Mouse (Mus musculus) cerebellum, adult 2 months (tissue): Measurements from ENCODE around the gene Ncoa3. TPM values are rescaled to one million over a fixed set of nuclear protein-coding genes. Genes with fewer than 3 reads are reported as not detected.

Experiments used
- DNase-seq, 2 experiments: peaks; one replicate each; pipeline ENCODE4 v3.0.0; 2021
- H3K27ac ChIP-seq: fragments of 200-500 bp; 2 replicates; pipeline ENCODE4 v1.5.1; 2012; ENCODE audit warnings: low read length, control low read depth, inconsistent platforms; ENCODE audit not compliant: insufficient read depth
- H3K27me3 ChIP-seq: fragments of 200-500 bp; 2 replicates; pipeline ENCODE4 v1.6.1; 2012; ENCODE audit warnings: inconsistent platforms, mild to moderate bottlenecking, low read length, moderate library complexity; ENCODE audit not compliant: control insufficient read depth, insufficient read depth
- H3K4me1 ChIP-seq: fragments of 200-500 bp; 2 replicates; pipeline ENCODE4 v1.6.1; 2011; ENCODE audit warnings: low read length; ENCODE audit not compliant: control insufficient read depth, insufficient read depth
- H3K4me3 ChIP-seq: fragments of 200-500 bp; replicated peaks from 2 replicates; pipeline ENCODE3; 2011; ENCODE audit warnings: mild to moderate bottlenecking, low read depth, low read length, control low read depth; ENCODE audit not compliant: insufficient read depth
- CTCF ChIP-seq: fragments of 200-500 bp; IDR thresholded peaks from 2 replicates; pipeline ENCODE4 v1.5.1; 2011; ENCODE audit warnings: low read depth, mild to moderate bottlenecking, control low read depth, low read length, moderate library complexity, borderline replicate concordance; ENCODE audit not compliant: insufficient read depth
- POLR2A ChIP-seq: fragments of 200-500 bp; IDR thresholded peaks from 2 replicates; pipeline ENCODE4 v1.6.1; 2011; ENCODE audit warnings: low read length, control low read depth, borderline replicate concordance; ENCODE audit not compliant: insufficient read depth
- WGBS: fragments of 180-500 bp; shearing (Covaris S2); methylation state at CpG from one replicate; pipeline ENCODE4 v1.1.7; 2018; 5-methylcytosine and 5-hydroxymethylcytosine counted together
- polyA plus RNA-seq: library from polyadenylated mRNA; depleted of rRNA; stranded (reverse); fragments of >200 nt; gene quantifications from 2 replicates; pipeline ENCODE4 v1.2.3, GENCODE M21; 2012

Ncoa3 gene
- polyA plus RNA-seq, 1 experiment: 23.7 TPM

DNA sequence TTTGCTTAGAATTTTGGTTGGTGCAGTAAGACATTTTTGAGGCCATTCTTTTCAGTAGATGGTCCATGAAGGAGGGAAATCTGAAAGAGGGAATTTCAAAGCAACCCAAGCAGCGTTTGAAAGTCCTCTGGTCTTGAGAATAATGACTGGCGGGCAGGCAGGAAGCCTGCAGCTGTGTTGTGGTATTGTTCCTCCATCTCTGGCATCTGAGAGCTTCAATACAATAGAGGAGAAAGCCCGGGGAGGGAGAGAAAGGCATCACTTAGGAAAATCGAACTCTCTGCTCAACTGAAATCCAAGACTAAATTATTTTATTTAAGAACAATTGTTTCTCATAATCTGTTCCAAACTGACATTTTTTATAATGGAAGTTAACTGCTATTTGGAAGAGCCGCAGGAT lies 8.3 kb downstream of the Ncoa3 start:
- 57% methylated on average over 5 of the region's 5 CpGs for WGBS
- Histone ChIP-seq H3K4me3 (no peak overlapping the region), H3K27ac (no peak overlapping the region), H3K27me3 (no peaks in the 10 kb centered on the region), H3K4me1 (0 out of 2 replicates have a peak, but pooled peaks cover 3% of the 10 kb centered on the region)
- DNase-seq: no peak
- TF ChIP-seq POLR2A (no peak), CTCF (no peak)

DNA sequence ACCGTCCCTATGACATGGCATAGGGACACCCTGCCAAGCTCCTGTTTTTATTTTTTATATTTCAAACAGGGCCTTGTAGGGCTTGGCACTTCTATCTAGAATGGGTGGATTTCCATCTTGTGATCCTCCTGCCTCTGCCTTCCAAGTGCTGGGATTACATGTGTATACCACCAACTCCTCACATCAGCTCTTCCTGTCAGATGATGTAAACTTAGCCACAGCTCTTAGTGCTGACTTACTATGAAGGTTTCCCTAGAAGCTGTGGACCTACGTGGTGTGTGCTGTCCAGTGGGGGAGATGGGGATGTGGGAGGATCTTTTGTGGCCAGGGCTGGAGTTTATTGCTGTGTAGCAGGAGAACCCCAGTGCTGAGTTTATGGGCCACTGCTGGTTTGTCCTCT lies 8.9 kb downstream of the Ncoa3 start:
- no peaks in the 10 kb centered on the region for H3K27me3 ChIP-seq
- no peak for DNase-seq
- TF ChIP-seq POLR2A: no peak
- no peak for TF ChIP-seq CTCF
- WGBS: 61% methylated on average over 2 of the region's 2 CpGs
- no peak overlapping the region for H3K4me3 ChIP-seq
- 0 out of 2 replicates have a peak, but pooled peaks cover 3% of the 10 kb centered on the region for H3K4me1 ChIP-seq
- no peak overlapping the region for H3K27ac ChIP-seq

DNA sequence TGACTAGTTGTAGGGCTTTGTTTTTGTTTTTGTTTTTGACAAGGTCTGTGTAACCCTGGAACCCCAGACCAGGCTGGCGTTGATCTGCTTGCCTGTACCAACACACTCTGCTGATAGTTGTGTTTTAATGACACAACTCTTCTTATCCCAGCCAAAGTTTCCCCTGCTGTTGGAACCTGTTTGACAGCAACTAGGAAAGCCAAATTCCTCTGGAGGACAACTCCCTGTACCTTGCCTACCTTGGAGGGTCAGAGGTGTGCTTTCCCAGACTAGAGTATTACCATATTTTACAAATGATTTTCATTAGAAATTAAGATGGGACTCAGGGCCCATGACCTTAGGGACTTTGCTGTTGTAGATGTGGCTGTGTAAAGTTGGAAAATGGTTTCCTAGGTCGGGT lies 9.3 kb downstream of the Ncoa3 start:
- no peaks in the 10 kb centered on the region for H3K27me3 ChIP-seq
- TF ChIP-seq CTCF (no peak), POLR2A (no peak)
- H3K4me3 ChIP-seq: no peak overlapping the region
- DNase-seq: no peak
- no peak overlapping the region for H3K27ac ChIP-seq
- H3K4me1 ChIP-seq: 0 out of 2 replicates have a peak, but pooled peaks cover 3% of the 10 kb centered on the region
- 78% methylated on average over 2 of the region's 2 CpGs for WGBS

DNA sequence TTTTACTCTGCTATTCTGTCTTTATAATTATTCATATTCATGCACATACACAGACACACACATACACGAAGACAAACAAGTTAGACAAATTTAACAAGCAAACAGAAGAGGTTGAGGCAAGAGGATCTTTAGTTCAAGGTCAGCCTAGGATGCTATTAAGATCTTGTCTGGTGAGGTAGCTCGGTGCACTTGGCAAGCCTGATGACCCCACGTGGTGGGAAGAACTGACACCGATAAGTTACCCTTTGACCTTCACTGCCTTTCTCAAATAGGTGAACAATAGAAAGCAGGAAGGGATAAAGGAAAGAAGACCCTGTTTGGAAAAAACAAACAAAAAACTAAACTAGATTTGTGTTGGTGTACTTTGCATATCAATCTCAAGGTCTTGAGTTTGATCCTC lies 10.0 kb downstream of the Ncoa3 start:
- no peak overlapping the region for H3K4me3 ChIP-seq
- H3K4me1 ChIP-seq: 0 out of 2 replicates have a peak, but pooled peaks cover 3% of the 10 kb centered on the region
- H3K27me3 ChIP-seq: no peaks in the 10 kb centered on the region
- H3K27ac ChIP-seq: no peak overlapping the region
- DNase-seq: no peak
- TF ChIP-seq POLR2A (no peak), CTCF (no peak)
- WGBS: 70% methylated on average over 4 of the region's 4 CpGs

DNA sequence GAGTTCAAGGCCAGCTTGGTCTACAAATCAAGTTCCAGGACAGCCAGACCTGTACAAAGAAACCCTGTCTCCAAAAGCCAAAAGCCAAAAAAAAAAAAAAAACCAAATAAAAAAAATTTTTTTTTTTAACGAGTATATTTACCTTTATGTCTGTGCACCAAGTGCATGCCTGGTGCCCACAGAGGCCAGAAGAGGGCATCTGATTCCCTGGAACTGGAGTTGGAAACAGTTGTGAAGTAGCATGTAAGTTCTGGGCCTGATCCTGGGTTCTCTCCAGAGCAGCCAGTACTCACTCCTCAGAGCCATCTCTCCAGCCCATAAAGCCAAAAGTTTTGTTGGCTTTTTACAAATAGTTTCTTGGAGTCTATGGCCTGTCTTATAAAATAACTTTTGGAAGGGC lies 10.6 kb downstream of the Ncoa3 start:
- TF ChIP-seq CTCF (no peak), POLR2A (no peak)
- Histone ChIP-seq H3K4me1 (0 out of 2 replicates have a peak, but pooled peaks cover 3% of the 10 kb centered on the region), H3K27me3 (no peaks in the 10 kb centered on the region), H3K27ac (no peak overlapping the region), H3K4me3 (no peak overlapping the region)
- WGBS: 54% methylated on average over 1 of the region's 1 CpGs
- DNase-seq: no peak

DNA sequence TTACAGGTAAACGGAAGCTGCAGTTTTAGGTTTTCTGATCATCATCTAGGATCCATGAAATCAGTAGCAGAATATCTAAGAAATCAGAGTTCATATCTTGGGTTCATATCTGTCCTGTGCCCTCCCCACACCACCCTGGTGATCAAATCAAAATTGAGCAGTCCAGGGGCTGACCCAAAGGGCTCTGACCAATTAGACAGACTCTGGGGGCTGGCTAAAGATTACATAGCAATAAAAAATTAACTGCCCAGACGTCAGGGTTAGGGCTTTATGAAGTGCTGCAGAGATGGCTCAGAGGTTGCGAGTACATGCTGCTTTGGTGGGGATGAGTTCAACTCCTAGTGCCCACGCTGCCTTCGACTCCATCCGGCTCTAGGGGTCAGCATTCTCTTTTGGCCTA lies 14.6 kb downstream of the Ncoa3 start:
- Histone ChIP-seq H3K4me1 (peaks cover 17% of the 10 kb centered on the region), H3K4me3 (no peak overlapping the region), H3K27ac (no peak overlapping the region), H3K27me3 (no peaks in the 10 kb centered on the region)
- 86% methylated on average over 6 of the region's 6 CpGs for WGBS
- no peak for DNase-seq
- TF ChIP-seq CTCF (no peak), POLR2A (no peak)

DNA sequence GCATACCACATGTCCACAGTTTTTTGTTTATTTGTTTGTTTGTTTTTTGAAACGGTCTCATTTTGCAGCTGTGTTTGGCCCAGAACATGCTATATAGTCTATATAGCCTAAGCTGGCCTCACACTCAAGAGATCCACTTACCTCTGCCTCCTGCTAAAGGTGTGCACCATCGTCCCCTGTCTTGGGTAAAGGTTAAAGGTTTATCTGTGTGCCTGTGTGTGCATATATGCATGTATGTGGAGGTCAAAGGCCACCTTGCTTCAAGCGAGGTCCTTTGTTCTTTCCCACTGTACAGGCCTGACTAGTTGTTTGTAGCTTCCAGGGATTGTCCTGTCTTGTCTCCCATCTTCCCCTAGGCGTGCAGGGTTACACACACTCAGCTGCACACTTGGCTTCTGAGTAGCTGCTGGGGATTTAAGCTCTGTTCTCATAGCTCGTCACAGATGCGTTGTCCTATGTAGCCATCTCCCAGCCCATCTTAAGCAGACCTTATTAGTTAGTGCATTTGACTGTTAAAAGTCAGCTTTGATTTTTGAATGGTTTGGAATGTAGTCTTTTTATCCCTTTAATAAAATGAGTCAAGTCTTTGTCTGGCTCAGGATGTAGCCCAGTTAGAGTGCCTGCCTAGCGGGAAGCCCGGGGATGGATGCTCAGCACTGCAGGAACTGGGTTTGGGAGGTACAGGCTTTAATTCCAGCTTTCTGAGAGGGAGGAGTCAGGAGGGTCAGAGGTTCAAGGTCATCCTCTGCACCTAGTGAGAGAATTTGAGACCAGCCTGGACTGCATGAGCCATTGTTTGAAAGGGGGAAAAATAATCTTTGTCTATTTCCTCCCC lies 16.3 kb downstream of the Ncoa3 start:
- 62% methylated on average over 8 of the region's 8 CpGs for WGBS

DNA sequence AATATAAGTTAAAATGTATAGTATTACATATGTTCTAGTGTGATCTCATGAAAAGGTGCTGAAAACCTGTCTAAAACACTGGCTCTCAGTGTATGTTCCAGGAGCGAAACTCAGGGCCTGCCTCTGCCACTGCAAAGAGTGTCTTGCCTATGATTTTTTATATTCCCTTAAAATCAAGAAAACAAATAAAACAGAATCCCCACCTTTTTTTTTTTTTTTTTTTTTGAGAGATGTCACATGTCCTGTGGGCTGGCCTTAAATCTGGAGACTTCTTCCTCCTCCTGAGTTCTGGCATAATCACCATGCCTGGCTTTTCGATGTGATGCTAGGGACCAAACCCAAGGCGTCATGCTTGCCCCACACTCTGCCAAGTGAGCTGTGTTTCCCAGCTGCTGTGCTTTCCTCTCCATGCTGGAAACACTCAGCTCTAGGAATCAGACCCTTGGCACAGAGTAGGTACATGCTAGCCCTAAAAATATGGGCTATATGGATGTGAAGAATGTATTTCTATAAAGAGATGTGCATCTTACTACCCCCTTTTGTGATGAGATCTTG lies 17.0 kb downstream of the Ncoa3 start:
- no peaks in the 10 kb centered on the region for H3K27me3 ChIP-seq
- TF ChIP-seq CTCF: no peak
- no peak for TF ChIP-seq POLR2A
- H3K27ac ChIP-seq: no peak overlapping the region; the same call in 1 of the 2 replicates
- peak; percentile 40 to 53 for DNase-seq
- H3K4me3 ChIP-seq: no peak overlapping the region
- peaks cover 17% of the 10 kb centered on the region for H3K4me1 ChIP-seq
- 40% methylated on average over 3 of the region's 3 CpGs for WGBS

More for the DNA sequence above, 16.3 kb downstream of the Ncoa3 start:
- no peak for DNase-seq
- no peak for TF ChIP-seq CTCF
- no peak for TF ChIP-seq POLR2A
- Histone ChIP-seq H3K4me1 (peaks cover 17% of the 10 kb centered on the region), H3K27me3 (no peaks in the 10 kb centered on the region), H3K4me3 (no peak overlapping the region), H3K27ac (no peak overlapping the region)
